Mouse (Mus musculus) right cerebral cortex, postnatal 14 days (tissue): ENCODE measurements around the gene Ttll4.

Experiments used
- DNase-seq: peaks from one replicate; pipeline ENCODE4 v3.0.0; 2022

Ttll4 gene

DNA sequence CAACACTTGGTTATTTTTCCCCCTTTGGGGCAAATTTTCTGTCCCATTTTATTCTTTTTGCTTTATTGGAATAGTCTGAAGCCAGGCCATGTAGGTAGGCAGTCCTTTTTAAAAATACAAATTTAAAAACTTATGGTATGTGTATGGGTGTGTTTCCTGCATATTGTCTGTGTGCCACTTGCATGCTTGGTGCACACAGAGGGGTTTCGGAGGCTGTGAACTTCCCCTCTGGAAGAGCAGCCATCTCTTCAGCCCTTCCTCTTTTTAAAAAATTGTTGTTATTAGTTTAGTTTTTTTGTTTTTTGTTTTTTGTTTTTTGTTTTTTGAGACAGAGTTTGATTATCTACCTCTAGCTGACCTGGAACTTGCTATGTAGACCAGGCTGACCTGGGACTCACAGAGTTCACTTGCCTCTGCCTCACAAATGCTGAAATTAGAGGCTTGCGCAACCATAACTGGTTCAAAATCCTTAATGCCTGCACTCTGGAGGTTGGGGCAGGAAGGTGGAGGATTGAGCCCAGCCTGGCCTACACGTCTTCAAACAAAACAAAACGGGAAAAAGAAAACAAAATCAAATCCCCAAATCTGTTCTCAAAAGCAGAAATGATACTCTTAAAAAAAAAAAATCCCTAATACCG is 51.0 kb downstream of the Ttll4 start:
- DNase-seq = no peak

DNA sequence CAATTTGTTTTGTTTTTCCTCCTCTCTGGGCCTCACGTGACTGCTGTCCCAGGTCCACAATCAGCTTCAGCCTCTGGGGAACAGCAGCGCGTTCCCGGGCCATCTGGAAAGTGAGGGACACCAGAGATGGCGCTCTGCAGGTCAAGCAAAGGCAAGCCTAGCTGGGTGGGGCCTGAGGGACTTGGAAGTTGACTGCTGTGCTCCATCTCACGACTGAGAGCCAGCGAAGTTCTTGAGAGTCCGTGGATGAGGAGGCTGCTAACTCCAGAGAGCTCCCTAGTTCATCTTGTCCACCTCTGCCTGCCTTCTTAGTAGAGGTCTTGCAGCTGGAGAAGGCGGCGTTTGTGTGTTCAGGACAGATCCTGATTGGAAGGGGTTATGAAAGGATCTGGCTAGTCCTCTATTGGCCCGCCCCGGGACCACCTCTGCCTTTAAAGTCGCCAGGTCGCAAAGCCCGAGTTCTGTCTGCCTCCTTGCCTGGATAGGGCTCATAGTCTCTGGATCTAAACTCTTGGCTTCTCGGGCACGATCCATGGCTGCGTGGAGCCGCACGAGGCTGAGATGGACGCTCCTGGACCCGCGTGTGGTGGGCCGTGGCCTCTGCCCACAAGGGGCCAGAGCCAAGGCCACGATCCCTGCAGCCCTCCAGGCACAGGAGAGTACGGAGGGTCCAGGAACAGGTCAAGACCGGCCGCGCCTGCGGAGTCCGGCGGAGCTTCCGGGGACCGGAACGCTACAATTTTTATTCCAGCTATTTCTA is 51.7 kb downstream of the Ttll4 start, which contains the start of gene Cyp27a1:
Cyp27a1 (plus strand) TSS at position 476 of the 760 bp plus-strand sequence.
- DNase-seq = peak; percentile 11

DNA sequence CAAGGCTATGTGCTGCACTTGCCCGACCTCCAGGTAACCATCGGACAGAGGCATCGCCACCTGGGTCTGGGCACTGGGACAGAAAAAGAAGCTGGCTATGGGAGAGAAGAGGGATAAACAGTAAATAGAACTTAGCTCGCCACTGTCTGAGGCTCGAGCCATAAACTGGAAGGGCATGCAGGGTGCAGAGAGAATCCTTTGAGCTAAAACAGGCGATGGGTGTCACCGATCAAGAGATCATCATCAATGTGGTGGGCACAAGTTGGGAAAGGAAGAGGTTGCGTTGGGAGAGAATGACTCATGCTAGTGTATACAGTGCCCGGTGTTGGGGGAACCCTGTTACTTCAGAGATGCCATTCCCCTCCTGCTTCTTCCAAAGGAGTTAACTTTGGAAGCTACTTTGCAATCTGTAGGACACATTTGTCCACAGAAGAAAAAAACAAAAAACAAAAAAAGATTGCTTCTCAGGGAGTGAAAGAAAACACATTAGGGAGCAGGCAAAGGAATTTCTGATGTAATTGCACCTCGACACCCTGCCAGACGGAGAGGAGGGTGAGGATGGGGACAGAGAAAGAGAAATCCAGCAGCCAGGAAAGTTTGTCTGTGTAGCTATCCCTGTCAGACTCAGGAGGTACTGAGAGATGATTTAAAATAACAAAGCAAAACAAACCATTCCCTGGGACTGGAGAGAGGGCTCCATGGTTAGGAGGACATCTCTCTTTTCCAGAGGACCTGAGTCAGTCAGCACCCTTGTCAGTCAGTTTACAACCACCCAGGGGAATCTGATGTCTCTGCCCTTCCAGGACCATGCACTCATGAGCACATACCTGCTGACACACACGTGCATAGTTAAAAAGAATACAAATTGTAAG is 52.5 kb downstream of the Ttll4 start:
- no peak for DNase-seq

DNA sequence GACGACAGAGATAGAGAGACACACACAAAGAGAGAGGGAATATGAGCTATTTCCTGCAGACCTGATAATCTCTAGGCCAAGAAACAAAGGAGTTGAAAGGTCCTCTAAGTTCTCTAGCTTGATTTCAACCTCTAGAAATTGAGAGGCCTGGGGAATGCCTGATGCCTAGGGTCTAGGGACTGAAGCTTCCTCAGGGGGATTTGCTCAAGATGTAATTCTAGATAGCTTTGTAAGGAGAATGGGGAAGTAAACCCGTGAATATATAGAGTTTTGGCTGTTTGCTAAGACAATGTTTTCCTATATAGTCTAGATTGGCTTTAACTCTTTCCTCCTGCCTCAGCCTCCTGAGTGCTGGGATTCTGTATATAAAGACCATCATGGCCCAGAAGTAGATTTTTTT is 53.4 kb downstream of the Ttll4 start:
- DNase-seq = no peak

DNA sequence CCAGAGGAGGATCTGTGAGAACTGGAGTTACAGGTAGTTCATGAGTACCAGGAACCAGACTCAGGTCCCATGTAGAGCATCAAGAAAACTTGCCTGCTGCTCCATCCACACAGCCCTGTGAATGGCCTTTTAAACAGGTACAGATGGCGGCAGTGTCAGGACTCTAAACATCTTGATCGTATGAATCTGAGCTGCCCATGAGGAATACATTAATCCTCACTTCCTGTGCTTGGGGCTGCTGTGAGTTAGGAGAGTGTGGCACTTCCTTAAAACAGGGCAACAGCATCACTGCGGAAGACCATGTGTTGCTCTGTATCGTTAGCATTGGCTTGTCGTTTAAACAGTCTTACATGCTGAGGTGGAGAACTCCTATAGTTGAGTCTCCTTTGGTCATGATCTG is 53.9 kb downstream of the Ttll4 start:
- DNase-seq = no peak

DNA sequence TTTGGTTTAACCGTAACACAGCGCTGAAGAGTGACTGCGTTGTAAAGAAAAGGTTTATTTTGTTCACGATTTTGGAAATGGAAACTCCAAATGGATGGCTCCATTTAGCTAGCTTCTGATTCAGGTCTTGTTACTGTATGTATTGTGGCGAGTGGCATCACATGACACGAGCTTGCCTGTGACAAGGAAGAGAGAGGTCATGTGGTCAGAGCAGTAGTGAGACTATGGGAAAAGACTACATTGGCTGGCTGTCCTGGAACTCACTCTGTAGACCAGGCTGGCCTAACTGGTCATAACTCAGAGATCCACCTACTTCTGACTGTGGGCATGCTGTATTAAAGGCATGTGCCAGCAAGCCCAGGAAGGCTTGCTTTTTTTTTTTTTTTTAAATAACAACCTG is 54.3 kb downstream of the Ttll4 start:
- no peak for DNase-seq

DNA sequence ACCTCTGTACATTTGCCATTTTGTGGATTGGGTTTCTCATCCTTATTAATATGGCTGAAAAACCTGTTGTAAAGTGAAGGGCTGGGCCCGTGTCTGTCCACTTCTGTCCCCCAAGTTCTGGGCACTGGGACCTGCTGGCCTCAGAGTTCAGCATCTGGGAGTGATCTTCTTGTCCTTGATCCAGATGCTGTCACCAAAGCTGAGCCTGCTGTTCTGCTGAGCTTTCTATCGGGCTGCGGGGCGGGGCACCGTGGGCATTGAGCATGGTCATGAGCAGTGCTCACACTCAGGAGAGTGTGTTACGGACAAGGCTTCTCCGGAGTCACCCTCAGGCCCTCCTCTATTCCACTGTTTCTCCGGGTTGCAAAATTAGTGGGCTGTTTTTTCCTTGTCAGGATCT is 56.6 kb downstream of the Ttll4 start:
- DNase-seq = no peak

DNA sequence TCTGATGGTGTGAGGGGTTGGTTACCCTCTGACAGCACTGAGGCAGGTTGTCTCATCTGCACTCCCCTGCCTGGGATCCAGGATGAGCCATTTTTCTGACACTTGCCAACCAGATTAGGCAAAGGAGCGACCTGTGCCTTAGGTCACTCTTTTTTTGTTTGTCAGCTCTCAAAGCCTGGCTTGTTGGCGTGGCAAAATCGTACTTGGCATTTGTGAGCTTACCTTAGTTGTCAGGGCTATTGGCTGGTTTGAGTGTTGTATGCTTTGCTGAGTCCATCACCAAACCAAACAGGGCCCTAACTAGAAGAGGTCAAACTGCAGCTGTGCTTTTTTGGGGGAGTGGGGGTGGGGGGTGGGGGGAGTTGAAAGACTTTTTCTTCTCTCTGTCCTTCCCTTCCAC is 57.7 kb downstream of the Ttll4 start:
- DNase-seq = no peak

DNA sequence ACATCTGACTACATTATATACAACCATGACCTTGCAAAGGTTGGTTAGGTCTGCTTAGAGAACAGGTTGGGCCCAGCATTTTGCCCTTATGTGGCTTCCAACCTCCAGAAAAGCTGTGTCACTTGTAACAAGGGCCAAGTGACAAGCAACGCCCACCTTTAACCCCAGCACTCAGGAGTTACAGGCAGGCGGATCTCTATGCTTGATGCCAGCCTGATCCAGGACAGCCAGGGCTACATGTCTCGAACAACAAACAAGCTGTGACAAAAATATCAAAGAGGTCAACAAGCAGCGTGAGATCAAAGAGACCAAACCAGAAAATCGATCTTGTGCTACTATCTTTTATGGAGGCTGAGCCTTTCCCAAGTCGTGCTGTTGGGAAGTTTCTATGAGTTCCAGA is 60.1 kb downstream of the Ttll4 start:
- DNase-seq = no peak

DNA sequence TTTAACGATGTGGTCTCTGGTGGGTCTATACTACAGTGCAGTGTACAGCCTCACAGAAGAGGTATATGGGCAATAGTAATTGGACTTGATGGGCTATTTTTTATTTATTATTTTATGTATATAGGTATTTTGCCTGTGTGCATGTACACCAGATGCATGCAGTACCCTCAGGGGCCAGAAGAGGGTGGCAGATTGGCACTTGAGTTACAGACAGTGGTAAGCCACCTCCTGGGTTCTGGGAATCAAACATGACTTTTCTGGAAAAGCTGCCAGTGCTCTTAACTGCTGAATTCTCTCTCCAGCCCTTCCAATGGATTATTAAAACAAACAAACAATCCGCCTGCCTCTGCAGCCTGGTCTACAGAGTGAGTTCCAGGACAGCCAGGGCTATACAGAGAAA is 62.2 kb downstream of the Ttll4 start:
- DNase-seq = peak; percentile 21

DNA sequence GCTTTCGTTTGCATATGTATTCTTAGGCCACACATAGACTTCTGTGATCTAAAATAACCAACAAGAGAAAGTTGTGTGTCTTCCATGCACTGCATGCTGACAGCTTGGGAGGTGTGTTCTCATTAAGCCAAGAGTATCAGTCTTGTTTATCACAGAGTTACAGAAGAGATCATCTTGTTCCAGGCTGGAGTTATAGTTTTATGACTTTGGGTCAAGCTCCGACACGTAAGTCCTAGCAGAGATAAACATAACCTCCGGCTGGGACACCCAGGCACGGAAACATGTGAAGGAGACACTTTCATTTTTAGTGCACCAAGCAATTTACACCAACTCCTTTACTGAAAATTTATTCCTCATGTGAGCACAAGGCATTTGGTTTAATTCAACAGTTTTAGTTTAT is 64.6 kb downstream of the Ttll4 start:
- DNase-seq = no peak

DNA sequence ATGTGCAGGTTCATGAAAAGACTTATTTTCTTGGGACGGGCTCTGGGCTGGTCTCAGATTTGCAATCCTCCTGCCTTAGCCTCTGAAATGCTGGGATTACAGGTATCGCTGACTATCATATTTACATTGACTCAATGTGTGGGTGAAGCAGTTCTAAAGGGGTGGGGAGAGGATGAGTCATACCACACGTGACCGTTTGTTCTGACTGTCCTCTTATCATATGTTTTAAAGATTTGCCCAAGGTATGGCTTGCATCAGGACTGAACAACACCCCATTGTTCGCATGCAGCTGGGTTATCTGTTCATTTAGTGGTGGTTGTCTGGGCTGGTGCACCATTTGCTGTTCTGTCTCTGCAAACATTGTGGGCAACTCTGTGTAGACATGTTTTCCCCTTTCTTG is 65.1 kb downstream of the Ttll4 start:
- no peak for DNase-seq

DNA sequence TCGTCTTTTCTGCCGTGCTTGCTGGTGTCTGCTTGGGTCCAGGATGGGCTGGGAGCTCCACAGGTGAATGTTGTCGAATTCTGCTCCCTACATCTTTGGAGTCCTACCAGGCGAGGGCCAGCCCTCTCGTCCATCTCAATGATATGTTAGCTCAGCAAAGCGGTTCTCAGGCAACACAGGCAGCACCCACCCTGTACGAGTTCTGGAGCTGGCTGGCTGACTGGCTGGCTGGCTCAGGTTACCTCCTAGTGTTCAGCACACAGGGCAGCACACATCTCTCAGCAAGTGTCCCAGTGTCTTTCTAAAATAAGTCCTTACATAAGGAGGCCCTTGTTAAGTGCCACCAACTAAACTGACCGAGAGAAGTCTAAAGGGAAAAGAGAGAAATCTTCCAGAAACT is 66.9 kb downstream of the Ttll4 start:
- no peak for DNase-seq

DNA sequence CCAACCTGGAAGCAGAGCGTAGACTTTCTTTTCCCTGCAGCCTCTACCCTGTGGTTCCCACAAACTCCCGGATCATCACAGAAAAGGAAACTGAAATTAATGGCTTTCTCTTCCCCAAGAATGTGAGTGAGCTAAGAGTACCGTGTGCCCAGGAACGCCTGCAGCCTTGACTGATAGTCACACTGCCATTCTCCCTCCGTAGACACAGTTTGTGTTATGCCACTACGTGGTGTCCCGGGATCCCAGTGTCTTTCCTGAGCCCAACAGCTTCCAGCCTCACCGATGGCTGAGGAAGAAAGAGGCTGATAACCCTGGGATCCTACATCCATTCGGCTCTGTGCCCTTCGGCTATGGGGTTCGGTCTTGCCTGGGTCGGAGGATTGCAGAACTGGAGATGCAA is 75.4 kb downstream of the Ttll4 start:
- DNase-seq = no peak

DNA sequence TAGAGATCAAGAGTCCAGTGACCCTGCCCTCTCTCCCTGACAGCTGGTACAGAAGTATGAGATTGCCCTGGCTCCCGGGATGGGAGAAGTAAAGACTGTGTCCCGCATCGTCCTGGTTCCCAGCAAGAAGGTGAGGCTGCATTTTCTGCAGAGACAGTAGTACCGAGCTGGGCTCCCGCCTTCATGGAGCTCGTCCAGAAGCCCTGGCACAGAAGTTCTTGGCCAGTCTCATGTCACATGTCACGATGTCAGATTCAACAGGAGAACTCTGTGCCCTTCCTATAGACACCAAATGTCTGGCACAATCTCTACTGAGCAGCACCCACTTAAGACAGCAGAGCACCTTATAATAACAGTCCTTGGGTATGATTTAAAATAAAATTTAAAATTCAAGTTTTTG is 76.0 kb downstream of the Ttll4 start:
- no peak for DNase-seq

DNA sequence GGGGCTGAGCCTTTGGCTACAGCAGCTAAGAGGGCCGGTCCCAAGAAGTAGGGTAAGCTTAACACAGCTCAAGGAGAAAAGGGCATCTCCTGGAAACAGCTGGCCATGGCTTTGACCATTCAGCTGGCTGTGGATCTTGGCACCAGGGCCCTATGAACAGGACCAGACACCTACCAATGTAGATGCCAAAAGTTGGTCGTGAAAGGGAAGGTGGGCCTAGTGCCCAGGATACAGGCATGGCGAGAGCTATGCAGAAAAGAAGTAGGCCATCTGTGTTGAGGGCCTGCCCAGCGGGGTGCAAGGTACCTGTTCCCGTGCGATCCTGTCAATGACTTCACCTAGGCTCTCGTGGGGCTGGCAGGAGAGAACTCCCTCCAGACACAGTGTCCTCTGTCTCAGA is 79.3 kb downstream of the Ttll4 start:
- no peak for DNase-seq

DNA sequence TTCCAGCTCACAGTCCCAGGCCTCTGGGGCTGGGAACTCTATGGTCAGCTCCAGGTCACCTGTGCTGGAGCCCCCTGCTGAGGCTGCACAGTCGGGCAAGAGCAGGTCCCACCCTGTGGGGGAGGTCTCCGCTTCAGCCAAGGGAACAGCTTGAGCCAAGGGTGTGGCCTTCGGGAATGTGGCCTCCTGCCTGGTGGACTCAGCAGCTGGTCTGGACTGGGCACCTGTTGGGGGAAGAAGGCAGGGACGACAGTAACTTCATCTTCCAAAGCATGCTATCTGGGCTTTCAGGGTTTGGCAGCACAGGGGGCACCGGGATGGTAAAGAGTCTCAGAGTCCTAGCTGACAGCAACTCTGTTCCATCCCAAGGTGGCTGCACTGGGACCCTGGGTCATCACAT is 85.8 kb downstream of the Ttll4 start:
- no peak for DNase-seq

DNA sequence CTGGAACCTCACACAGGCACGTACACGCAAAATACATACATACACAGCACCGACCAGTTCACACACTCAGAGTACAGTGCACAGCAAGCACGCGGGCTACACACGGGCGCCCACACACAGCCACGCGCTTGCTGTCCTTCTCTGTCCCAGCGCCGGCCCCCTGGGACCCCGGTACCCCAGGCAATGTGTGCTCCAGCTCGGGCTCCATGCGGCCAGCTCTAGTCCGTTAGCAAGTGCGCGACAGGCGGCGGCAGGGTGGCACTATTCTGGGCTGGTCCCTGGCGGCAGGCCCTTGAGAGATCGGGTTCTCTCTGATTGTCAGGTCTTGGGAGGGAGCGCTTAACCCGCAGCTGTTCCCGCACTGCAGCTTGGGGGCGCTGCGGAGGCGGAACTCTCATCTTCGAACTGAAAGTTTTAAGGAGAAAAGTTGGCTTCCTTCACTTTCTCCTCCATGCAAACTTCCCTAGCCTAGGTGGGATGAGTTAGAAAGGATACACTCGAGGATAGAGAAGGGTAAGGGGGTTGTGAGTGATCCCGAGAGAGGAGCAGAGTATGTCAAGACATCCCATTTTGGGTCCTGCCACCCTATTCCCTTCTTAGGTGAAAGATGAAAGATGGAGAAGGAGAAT is 87.2 kb downstream of the Ttll4 start, which contains the start of gene Prkag3:
Prkag3 (minus strand) TSS at position 579 of the 629 bp plus-strand sequence.
- peak; percentile 52 for DNase-seq

DNA sequence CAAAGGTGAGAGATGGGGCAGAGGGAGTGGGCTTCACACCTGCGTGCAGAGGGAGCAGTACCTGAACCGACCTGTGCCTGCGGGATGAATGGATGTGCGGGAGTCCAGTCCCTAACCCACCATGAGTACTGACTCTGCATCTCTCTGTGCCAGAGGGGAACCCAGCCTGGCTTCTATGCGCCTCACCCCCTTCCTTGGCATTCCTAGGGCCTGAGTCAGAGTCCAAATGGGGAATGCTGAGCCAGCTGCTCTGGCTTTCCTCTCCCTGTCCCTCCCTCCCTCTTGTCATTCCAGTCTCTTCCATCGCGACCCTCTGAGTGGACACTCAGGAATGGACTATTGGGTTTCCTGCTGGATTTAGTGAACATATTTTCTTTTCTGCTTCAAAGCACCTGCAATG is 87.8 kb downstream of the Ttll4 start:
- DNase-seq = no peak

DNA sequence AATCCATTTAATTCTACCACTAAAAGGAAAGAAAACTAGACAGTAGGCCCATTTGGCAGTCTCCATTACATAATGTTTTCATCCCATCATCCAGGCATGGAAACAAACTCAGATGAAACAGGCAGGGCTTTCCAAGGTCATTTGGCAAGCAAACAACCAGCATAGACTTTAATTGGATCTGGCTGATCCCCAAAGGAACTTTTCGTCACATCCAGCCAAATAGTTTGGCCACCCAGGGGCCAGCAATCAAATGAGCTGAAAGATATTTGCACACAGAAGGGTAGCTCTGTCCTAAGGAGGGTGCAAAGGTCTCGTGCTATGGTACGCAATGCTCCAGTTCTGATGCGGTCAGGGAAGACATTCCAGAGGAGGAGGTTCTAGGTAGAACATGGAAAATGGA is 89.1 kb downstream of the Ttll4 start:
- DNase-seq = no peak

DNA sequence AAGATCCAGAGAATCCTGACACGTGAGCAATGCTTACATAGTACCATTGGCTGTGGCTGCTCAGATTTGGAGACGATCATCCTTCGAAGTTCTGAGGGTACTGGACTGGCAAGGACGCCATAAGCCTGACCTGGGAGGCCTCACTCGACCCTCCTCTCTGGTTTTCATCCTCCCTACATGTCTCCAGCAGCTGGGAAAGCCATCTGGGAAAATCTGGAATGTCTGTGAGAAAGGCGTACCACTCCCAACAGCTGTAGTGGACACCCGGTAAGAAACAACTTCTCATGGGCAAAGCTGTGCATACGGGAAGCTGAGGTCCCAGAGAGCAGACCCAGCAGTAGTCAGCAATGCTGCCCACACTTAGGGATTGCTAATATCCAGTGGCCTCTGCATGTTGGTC is 90.6 kb downstream of the Ttll4 start:
- DNase-seq = no peak

DNA sequence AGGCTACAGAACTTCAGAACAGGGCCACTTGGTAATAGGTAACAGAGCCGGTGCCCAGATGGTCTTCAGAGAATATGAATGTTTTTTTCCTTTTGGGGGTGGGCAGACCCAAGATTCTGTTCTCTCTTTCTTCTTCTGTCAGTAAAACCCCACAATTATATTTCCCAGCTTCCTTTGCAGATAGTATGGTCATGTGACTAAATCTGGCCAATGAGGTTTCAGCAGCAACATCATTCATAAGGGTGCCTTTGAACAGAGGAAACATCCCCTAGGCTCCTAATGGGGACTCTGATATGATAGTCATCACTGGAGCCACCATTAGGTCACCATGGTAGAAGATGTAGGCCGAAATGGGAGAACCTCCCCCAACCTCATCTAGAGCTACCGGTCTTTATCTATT is 91.3 kb downstream of the Ttll4 start:
- DNase-seq = no peak
